Mouse (Mus musculus) gastrocnemius, postnatal 4 days (tissue): ENCODE data around the gene Ndufa8. TPM values are rescaled to one million over a fixed set of nuclear protein-coding genes. Genes with fewer than 3 reads are reported as not detected.

Experiments
- DNase-seq, 2 experiments: peaks; one replicate each; pipeline ENCODE4 v3.0.0; 2021 to 2022; ENCODE audit warnings: low spot score in 2 of 2, mixed read lengths in 2 of 2
- long read RNA-seq, 2 experiments: library from polyadenylated mRNA; stranded (forward); transcript quantifications; one replicate each; pipeline ENCODE4 v2.0.0; 2021
- total RNA-seq, 2 experiments: library from RNA; stranded (reverse); gene quantifications; 2 replicates each; pipeline ENCODE4 v1.2.3; 2021

Ndufa8 gene
- total RNA-seq = 100 to 1,000 TPM; 249 to 250 TPM
- long read RNA-seq, experiment 1, transcript Ndufa8-201 (4 exons, 861 nt) = major isoform, 231 of 243 reads
- long read RNA-seq, experiment 1, partial matches to known transcripts = 12 of 243 reads
- long read RNA-seq, experiment 1, other reads (novel, unspliced or antisense) = 0 of 243 reads
- long read RNA-seq, experiment 2, transcript Ndufa8-201 (4 exons, 861 nt) = major isoform, 185 of 201 reads
- long read RNA-seq, experiment 2, partial matches to known transcripts = 9 of 201 reads
- long read RNA-seq, experiment 2, other reads (novel, unspliced or antisense) = 7 of 201 reads

GRCm38 (mm10) chr2:36048748-36049566, at the start of gene Ndufa8, which contains the start of gene Morn5:
Gene Ndufa8, minus strand, starts transcription at chr2:36049406.
Gene Morn5, plus strand, starts transcription at chr2:36049458.
- peak; percentile 98 to 99 for DNase-seq

- DNase-seq = no peak
Measured at GRCm38 (mm10) chr2:36098021-36098420, 48.8 kb upstream of the Ndufa8 start.

GRCm38 (mm10) chr2:36097129-36097815, 48.1 kb upstream of the Ndufa8 start:
- no peak for DNase-seq

- no peak for DNase-seq
Measured at GRCm38 (mm10) chr2:36093914-36094475, 44.8 kb upstream of the Ndufa8 start.

GRCm38 (mm10) chr2:36093301-36093700, 44.1 kb upstream of the Ndufa8 start:
- no peak for DNase-seq

DNA sequence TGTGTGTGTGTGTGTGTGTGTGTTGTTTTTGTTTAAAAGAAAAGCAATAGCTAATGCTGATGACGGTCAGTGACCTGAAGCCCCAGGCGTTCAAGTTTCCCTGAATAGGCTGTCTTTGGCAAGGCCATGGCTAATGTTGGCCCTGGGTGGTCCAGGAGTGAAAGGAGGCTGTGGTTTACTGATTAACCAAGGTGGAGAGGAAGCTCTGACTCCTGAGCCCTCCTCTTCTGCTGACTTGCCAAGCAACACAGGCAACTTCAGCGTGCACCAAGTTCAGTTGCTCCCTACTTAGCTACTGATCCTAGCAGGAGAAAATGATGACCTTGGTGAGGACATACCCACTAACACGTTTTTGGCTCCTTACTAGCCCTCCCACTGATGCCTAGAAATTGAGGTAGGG, 43.5 kb upstream of the Ndufa8 start:
- DNase-seq = no peak

DNA sequence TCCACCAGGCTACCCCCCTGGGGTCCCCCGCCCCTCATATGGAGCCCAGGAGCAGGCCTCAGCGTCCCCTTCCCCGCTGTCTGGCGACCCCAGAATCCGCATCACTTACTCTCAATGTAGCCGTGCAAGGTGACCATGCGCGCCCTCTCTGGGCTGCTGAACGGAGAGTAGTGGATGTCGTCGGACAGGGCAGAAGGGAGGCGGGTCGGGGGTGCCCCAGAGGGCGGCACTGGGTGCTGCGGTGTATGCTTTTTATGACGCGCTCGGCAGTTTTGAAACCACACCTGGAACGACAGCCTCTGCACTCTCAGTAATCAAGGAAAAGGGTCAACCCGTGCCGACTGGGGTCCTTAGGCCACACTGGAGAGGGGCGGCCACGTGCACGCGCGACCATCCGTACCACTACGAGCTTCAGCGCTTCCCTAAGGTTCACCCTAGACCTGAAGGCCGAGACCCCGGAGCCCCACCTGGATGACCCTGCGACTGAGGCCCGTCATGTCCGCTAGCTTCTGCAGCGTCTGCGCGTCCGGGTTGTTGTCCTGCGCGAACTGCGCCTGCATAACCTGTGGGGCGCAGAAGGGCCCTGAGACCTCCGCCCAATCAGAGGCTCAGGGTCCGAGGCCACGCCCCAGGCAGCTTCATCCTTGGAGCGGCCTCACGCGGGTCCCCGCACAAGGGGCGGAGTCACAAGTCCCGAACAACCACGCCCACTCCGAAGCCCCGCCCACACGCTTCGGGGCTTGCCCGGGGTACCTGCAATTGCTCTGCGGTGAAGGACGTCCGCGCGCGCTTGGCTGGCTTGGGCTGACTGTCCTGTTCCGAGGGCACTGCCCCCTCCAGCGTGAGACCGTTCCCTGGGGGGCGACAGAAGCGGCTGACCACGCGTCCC, 41.9 kb upstream of the Ndufa8 start:
- DNase-seq = peak in 1 of 2 experiments; percentile 36

DNA sequence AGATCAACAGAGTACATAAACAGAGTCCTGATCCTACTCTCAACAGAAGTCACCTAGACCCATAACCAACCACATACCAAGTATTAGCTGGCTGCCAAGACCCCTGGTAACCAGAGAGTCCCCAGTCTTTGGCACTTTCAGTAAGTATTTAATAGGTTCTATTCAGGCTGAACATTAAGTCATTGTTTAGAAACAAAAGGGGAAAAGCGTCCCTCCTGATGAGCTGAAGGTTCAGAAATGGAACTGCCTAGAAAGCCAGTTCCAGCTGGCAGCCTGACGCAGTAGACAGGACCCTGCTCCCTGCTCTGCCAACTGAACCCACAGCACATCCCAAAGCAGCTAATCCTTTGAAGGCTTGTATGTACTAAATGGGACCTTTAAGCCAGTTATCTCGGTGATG, 40.0 kb upstream of the Ndufa8 start:
- DNase-seq = no peak

DNA sequence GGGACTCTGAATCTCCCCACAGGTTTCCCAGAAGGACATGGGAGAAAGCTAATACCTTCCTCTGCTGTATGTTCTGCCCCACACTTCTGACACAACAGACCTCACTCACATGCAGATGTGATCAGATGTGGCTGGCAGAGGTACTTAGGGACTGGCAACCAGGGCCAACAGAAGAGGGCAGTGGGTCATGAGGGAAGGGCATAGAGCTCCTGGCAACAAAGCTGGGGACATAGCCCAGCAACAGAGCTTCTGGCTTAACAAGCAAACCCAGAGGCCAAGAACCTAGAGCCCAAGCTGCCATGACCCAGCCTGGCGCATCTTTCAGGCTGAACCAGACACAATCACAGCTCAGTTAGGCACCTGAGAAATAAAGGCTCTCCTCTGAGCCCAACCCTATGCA, 35.8 kb upstream of the Ndufa8 start:
- DNase-seq = no peak

DNA sequence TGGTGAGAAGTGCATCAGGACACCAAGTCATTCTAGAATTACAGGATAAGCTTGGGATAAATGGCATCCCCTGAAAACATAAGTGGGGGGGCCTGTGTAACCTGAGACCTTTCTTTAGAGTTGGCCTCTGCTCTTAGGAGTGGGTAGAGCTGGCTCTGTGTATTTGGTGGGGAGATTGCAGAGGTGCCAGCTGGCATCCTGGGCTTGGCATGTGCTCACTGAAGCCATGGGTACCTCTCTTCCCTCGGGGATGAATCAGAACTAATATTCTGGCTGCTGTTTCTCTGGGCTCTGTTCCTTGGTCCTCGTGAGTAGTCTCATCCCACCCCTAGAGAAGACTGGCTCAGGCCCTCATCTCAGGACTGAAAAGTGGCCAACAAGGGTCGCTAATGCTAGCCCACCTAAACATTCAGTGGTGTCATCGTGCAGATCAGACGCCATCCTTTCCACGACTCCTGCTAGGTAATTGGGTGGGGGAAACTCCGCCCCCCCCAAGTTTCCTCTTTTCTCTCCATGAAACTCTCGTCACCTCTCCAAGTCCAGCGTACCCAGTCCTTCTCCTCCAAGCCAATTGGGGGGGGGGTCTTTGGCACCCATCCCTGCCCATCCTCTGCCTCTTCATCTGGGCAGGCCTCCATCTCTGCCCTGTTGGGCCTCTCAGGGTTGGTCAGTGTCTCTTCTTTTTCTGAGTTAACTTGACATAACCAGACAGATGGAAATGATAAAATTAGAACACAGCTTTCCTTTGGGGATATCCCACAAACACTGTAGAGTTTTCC, 33.8 kb upstream of the Ndufa8 start:
- DNase-seq = no peak

DNA sequence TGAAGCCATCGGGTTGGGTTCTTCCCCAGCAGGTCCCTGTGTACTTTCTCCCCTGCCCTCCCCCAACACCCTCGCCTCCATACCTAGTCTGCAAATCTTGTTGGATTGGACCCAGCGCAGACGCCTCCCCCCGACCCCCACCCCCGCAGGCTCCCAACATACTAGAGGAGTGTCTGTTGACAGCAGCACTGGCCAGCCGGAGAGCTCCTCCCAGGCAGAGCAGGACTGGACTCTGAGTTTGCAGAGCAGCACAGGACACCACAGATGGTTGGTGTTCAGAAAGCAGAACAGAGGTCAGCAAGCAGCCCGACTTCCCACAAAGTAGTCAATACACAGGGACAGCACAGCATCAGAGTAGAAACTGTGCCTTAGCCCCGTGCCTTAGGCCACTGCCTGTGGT, 32.2 kb upstream of the Ndufa8 start:
- DNase-seq = no peak

- no peak for DNase-seq
Measured at GRCm38 (mm10) chr2:36077160-36077761, 28.1 kb upstream of the Ndufa8 start.

GRCm38 (mm10) chr2:36075210-36075609, 26.0 kb upstream of the Ndufa8 start:
- no peak for DNase-seq

DNA sequence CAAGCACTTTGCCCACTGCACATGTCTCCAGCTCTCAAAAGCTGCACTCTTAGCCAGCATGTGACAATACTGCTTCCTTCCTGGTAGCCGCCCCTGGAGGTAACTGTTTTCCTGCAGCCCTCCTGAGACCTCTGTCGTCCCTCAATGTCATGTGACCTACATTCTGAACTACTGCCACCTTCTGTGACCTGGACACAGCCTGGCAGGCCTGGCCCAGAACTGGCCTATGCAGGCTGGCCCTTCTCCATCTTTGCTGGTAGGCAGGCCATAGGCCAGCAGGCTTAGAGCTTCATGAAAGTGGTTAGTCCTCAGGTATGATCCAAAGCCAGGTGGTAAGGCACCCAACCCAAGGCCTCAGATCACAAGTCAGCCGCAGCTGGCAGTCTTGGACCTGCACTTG, 24.6 kb upstream of the Ndufa8 start:
- no peak for DNase-seq

DNA sequence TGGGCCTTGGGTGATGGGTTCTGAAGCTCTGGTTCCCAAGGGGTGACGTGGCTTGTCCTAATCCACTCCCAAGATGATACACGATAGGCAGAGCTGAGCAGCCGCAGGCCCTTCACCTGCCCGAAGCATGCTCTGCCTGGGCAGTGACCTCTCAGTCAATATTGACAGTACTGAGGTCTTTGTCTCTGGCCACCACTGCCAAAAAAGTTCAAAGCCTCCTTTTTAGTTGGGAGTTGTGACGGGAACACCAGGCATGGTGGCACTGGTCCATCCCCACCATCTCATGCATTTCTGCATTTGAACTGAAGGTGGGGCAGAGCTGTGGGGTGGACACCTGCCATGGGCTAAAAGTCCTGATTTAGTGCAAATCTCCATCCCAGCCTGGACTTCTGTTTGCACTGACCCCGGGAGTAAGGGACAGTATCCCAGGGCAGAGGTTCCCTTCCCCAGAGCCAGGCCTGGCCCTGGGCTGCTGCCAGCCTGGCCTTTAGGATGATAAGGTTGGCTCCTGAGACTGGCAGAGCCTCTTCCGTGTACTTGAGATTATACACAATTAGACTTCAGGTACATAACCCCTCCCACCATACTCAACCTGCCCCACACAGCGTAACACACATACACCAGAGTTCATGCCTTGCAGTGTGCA, 22.6 kb upstream of the Ndufa8 start:
- no peak for DNase-seq

DNA sequence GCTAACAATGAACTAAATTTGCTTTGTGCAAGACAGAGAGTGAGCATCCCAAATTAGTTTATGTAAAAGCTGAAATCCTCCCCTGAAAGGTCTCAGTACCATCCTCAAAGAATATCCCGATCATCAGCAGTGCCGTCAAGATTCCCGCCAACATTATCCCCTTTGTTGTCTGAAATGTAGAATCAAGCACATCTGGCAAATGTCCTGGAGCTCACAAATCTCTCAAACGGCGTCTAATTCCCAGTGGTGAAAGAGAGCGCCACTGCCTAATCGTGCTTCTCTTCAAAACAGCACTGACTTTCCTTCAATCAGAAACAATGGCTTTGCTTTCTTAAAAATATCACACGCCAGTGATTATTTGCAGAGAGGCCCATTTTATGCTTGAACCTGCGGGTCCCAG, 17.9 kb upstream of the Ndufa8 start:
- no peak for DNase-seq

- no peak for DNase-seq
Measured at GRCm38 (mm10) chr2:36061409-36061808, 12.2 kb upstream of the Ndufa8 start.

GRCm38 (mm10) chr2:36056248-36056647, 7.0 kb upstream of the Ndufa8 start:
- DNase-seq = peak in 1 of 2 experiments; percentile 51

DNA sequence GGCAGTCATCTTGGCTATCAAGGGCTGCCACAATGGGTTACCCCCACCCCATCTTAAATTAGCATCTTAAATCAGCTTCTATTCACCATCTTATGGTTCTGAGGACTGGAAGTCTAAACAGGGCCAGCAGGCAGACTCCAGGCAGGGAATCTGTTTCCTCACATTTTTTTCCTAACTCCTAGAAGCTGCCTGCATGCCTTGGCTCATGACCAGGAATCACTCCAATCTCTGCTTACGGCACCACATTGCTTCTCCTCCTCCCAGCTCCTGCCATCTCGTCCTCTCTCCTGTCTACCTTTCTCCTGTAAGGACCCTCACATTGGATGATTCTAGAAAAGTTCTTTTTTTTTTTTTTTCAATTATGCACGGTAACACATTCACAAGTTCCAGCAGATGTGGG, 4.0 kb upstream of the Ndufa8 start:
- no peak for DNase-seq
